ENCODE assay signal across 27 mouse cellular contexts in genomic region chr1:39893153-39893880, GRCm38 (mm10). TPM values are rescaled to one million over a fixed set of nuclear protein-coding genes. Genes with fewer than 3 reads are reported as not detected.
DNase-seq lines count a peak whose midpoint lies in the region; ATAC-seq and TF ChIP-seq lines count a peak whose summit lies in the region.
"Had no signal": no experiment of that assay in that cellular context is flagged by ENCODE, and none has a peak within 500 bp of the region (broad histone marks: within the 10 kb centered on the region; RNA-seq: fewer than 3 reads in every experiment).

No protein-coding gene starts in this region.

- H3K4me3 ChIP-seq in liver, postnatal 0 days (ENCODE audit: low read depth, low read length), result no peak overlapping the region
- H3K4me3 ChIP-seq in liver, embryonic 12.5 days, result no peak overlapping the region
- H3K4me3 ChIP-seq in ES-E14 (ENCODE audit: insufficient read depth in 1 of 2, low read depth in 1 of 2, low read length in 2 of 2, poor library complexity in 1 of 2, severe bottlenecking in 1 of 2), result no peak overlapping the region
- H3K4me3 ChIP-seq: hindbrain, embryonic 10.5 days; intestine, embryonic 15.5 days; limb, embryonic 12.5 days; midbrain, embryonic 15.5 days; myocyte; neural tube, embryonic 13.5 days had no signal

- H3K36me3 ChIP-seq in liver, postnatal 0 days (replicated peaks; ENCODE audit: insufficient read depth, low read length), result no peaks in the 10 kb centered on the region
- no peaks in the 10 kb centered on the region for H3K36me3 ChIP-seq in liver, embryonic 12.5 days
- H3K36me3 ChIP-seq in ES-E14 (ENCODE audit: control insufficient read depth, insufficient read depth, low read length, poor library complexity, severe bottlenecking), result no peaks in the 10 kb centered on the region
- H3K36me3 ChIP-seq: hindbrain, embryonic 10.5 days; intestine, embryonic 15.5 days; limb, embryonic 12.5 days; midbrain, embryonic 15.5 days; neural tube, embryonic 13.5 days had no signal

- H3K4me2 ChIP-seq in liver, postnatal 0 days (ENCODE audit: low read depth, low read length), result no peak overlapping the region
- H3K4me2 ChIP-seq in liver, embryonic 12.5 days, result no peak overlapping the region
- H3K4me2 ChIP-seq: heart, embryonic 11.5 days; intestine, embryonic 15.5 days; limb, embryonic 12.5 days; liver, embryonic 11.5 days; midbrain, embryonic 15.5 days; neural tube, embryonic 13.5 days had no signal

- peaks cover 32% of the 10 kb centered on the region for H3K4me1 ChIP-seq in liver, postnatal 0 days (ENCODE audit: insufficient read depth)
- peaks cover 11% of the 10 kb centered on the region for H3K4me1 ChIP-seq in liver, embryonic 12.5 days
- peaks cover under 1 to 2% of the 10 kb centered on the region in 2 experiments; a peak in 1 of 4 replicates for H3K4me1 ChIP-seq in ES-E14 (ENCODE audit: control insufficient read depth in 2 of 2, insufficient read depth in 2 of 2, low read length in 2 of 2, poor library complexity in 1 of 2)
- H3K4me1 ChIP-seq: limb, embryonic 12.5 days; midbrain, embryonic 15.5 days; neural tube, embryonic 13.5 days had no signal

- H3K27ac ChIP-seq in liver, postnatal 0 days (ENCODE audit: low read depth), result no peak overlapping the region
- no peak overlapping the region for H3K27ac ChIP-seq in liver, embryonic 12.5 days
- no peak overlapping the region for H3K27ac ChIP-seq in ES-E14 (ENCODE audit: insufficient read depth, low read depth, low read length, poor library complexity, severe bottlenecking)
- H3K27ac ChIP-seq: hindbrain, embryonic 10.5 days; intestine, embryonic 15.5 days; limb, embryonic 12.5 days; midbrain, embryonic 15.5 days; neural tube, embryonic 13.5 days had no signal

- no peak for DNase-seq in liver, postnatal 0 days
- no peak for DNase-seq in ES-E14 (ENCODE audit: low read depth, low spot score)
- DNase-seq in urinary bladder, postnatal 4 days (ENCODE audit: low spot score in 2 of 2), result no peak
- no peak for DNase-seq in cerebellum, postnatal 36 days
- DNase-seq in gastrocnemius, postnatal 14 days, result no peak
- DNase-seq: adrenal gland, adult 8-10 months; B cell, adult 2 months; cerebellum, adult 9-10 months; forebrain, postnatal 0 days; kidney, adult 9 months; kidney, postnatal 25 days; layer of hippocampus, postnatal 36 days; lung, adult 2 months; lung, postnatal 36 days; thymus, adult 2 months; thymus, postnatal 4 days had no signal

- H3K27me3 ChIP-seq in liver, postnatal 0 days (ENCODE audit: insufficient read depth, low read length), result no peaks in the 10 kb centered on the region
- H3K27me3 ChIP-seq in liver, embryonic 12.5 days (replicated peaks), result peaks cover 4% of the 10 kb centered on the region; the same call in 1 of the 2 replicates
- H3K27me3 ChIP-seq: intestine, embryonic 15.5 days; limb, embryonic 12.5 days; midbrain, embryonic 15.5 days; neural tube, embryonic 13.5 days had no signal

- no peak overlapping the region for H3K9ac ChIP-seq in liver, postnatal 0 days (replicated peaks)
- no peak overlapping the region for H3K9ac ChIP-seq in liver, embryonic 12.5 days
- H3K9ac ChIP-seq in ES-E14 (ENCODE audit: insufficient read depth, low read depth, low read length, poor library complexity, severe bottlenecking), result no peak overlapping the region
- H3K9ac ChIP-seq: forebrain, postnatal 0 days; intestine, embryonic 15.5 days; limb, embryonic 12.5 days; midbrain, embryonic 15.5 days; neural tube, embryonic 13.5 days had no signal

- TF ChIP-seq CTCF in liver, postnatal 0 days (IDR thresholded peaks at IDR 0.05; ENCODE audit: low read depth), result no peak

- H3K9me3 ChIP-seq in liver, postnatal 0 days (ENCODE audit: low read length), result no peaks in the 10 kb centered on the region
- no peaks in the 10 kb centered on the region for H3K9me3 ChIP-seq in liver, embryonic 12.5 days (replicated peaks)
- no peaks in the 10 kb centered on the region for H3K9me3 ChIP-seq in ES-E14 (ENCODE audit: control insufficient read depth, insufficient read depth, low read depth, low read length)
- H3K9me3 ChIP-seq: hindbrain, embryonic 10.5 days; intestine, embryonic 15.5 days; limb, embryonic 12.5 days; midbrain, embryonic 15.5 days; neural tube, embryonic 13.5 days had no signal

- TF ChIP-seq EP300 in liver, postnatal 0 days (IDR thresholded peaks at IDR 0.05; ENCODE audit: low read depth), result no peak

- ATAC-seq in liver, postnatal 0 days, result peak; percentile 62
- no peak for ATAC-seq in liver, embryonic 12.5 days
- peak; percentile 37 for ATAC-seq in granulocyte monocyte progenitor cell, adult 5-6 weeks (replicated peaks; ENCODE audit: poor library complexity, severe bottlenecking)
- ATAC-seq: forebrain, postnatal 0 days; hindbrain, embryonic 16.5 days; intestine, embryonic 15.5 days; midbrain, embryonic 15.5 days had no signal

- in situ Hi-C loops in ES-E14 (cut with MboI; ENCODE audit: low sequenced_read_pairs in 2 of 2, unreplicated experiment in 2 of 2), result no loop called here

- 74% methylated on average over 11 of the region's 11 CpGs for WGBS in liver, postnatal 0 days (ENCODE audit: insufficient replicate concordance)
- 72% methylated on average over 11 of the region's 11 CpGs for WGBS in liver, embryonic 12.5 days (ENCODE audit: insufficient replicate concordance)

- intact Hi-C loops in gastrocnemius, postnatal 14 days (cut with DNase I; ENCODE audit: low total_unique reads), result no loop called here

TF ChIP-seq in ES-E14, 5 proteins besides CTCF, POLR2A, EP300 and RAD21:
- TF ChIP-seq ZC3H11A (IDR thresholded peaks at IDR 0.05; ENCODE audit: borderline replicate concordance, low read depth, low read length) (no peak), ZNF384 (IDR thresholded peaks at IDR 0.05; ENCODE audit: low read depth, low read length) (no peak), CHD2 (IDR thresholded peaks at IDR 0.05; ENCODE audit: low read depth, low read length) (peak; percentile 96), MAFK (IDR thresholded peaks at IDR 0.05; ENCODE audit: insufficient read depth, low read depth, low read length) (no peak)

RNA-seq across cellular contexts. Expression of gene Map4k4, which starts 7.4 kb away (rescaled TPM):
- 4.0 and 4.2 TPM in 2 replicates for polyA plus RNA-seq in liver, postnatal 0 days (2015; fragmentation: Nextera tagmentation; extraction: Ambion mirVana)
- polyA plus RNA-seq in liver, embryonic 12.5 days (2016; fragmentation: Nextera tagmentation; extraction: Ambion mirVana), result 8.8 and 9.7 TPM in 2 replicates
- total RNA-seq in ES-E14 (2012; rRNA removed), result 142 and 161 TPM in 2 replicates
- 24.6 and 38.5 TPM in 2 replicates for total RNA-seq in granulocyte monocyte progenitor cell, adult 5-6 weeks (2014; fragmentation: Nextera tagmentation)
- 58.2 and 64.7 TPM in 2 replicates for total RNA-seq in granulocyte monocyte progenitor cell, adult 5-6 weeks (2017)
- total RNA-seq in gastrocnemius, postnatal 14 days (2021), result 10 to 100 TPM; 53.2 to 53.6 TPM
